Mouse (Mus musculus): ENCODE results near the gene Gm21992.

DNA sequence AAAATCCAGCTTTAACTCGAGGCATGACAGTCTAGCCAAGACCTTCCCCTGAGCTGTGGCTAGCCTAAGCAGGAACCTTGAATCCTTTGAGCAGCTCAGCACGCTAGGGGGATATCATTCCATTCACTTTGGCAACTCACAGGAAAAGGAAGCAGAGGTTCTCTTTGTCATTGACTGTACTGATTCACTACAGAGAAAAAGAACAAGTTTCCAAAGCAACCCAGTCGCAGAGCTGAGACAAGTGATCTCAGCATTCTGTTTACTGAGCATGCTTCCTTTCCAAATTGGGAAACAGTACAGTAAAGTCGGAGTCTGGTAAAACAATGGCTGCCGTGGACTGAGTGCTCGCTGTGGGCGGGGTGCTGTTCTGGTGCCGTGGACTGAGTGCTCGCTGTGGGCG lies 102.6 kb downstream of the Gm21992 start:
- TF ChIP-seq POLR2A (IDR thresholded peaks at IDR 0.05; ENCODE audit: control insufficient read depth in 1 of 2, insufficient read depth in 1 of 2, low read depth in 1 of 2, low read length in 2 of 2, poor library complexity in 1 of 2) (no peak), GABPA (IDR thresholded peaks at IDR 0.05; ENCODE audit: low read depth, low read length) (no peak), RAD21 (IDR thresholded peaks at IDR 0.05; ENCODE audit: low read depth, low read length) (no peak), ZC3H11A (IDR thresholded peaks at IDR 0.05; ENCODE audit: low read depth, low read length) (no peak), MAX (IDR thresholded peaks at IDR 0.05; ENCODE audit: low read length) (no peak), USF2 (IDR thresholded peaks at IDR 0.05; ENCODE audit: borderline replicate concordance in 1 of 2, insufficient read depth in 1 of 2, low read depth in 1 of 2, low read length in 2 of 2) (no peak), CTCF (IDR thresholded peaks at IDR 0.05 in 2 of 3, conservative IDR thresholded peaks at IDR 0.05 in 1 of 3; ENCODE audit: control insufficient read depth in 1 of 3, insufficient read depth in 1 of 3, low read depth in 2 of 3, low read length in 3 of 3, poor library complexity in 1 of 3, severe bottlenecking in 1 of 3) (no peak), E2F4 (IDR thresholded peaks at IDR 0.05; ENCODE audit: borderline replicate concordance, low read depth, low read length) (no peak), MXI1 (IDR thresholded peaks at IDR 0.05; ENCODE audit: low read depth, low read length) (no peak), EP300 (IDR thresholded peaks at IDR 0.05; ENCODE audit: low read depth in 1 of 2, low read length in 2 of 2) (no peak), ETS1 (IDR thresholded peaks at IDR 0.05; ENCODE audit: low read depth, low read length) (no peak), JUND (IDR thresholded peaks at IDR 0.05; ENCODE audit: low read depth, low read length) (no peak), GATA1 (IDR thresholded peaks at IDR 0.05; ENCODE audit: low read depth, low read length) (no peak), MYC (IDR thresholded peaks at IDR 0.05; ENCODE audit: low read depth, low read length) (no peak)
